Mouse (Mus musculus) embryonic facial prominence, embryonic 14.5 days (tissue): ENCODE results near the gene Rnf144a. TPM values are rescaled to one million over a fixed set of nuclear protein-coding genes. Genes with fewer than 3 reads are reported as not detected.
"Not testable (repeated sequence)": the region's sequence is repeated elsewhere in the genome, so short reads cannot be mapped to it uniquely, and the experiment has no call there.

Experiments used
- ATAC-seq: fragments of 200-750 bp; cut with Nextera tagmentation; 2 replicates; pipeline ENCODE4 v1.8.0; 2017; ENCODE audit warnings: low read depth, moderate number of reproducible peaks, moderate TSS enrichment
- DNase-seq: peaks from one replicate; pipeline ENCODE4 v3.0.0-alpha.2; 2015; ENCODE audit warnings: low spot score
- H3K27ac ChIP-seq: fragments of 300-500 bp; sonication (generic); replicated peaks from 2 replicates; pipeline ENCODE4 v1.5.1; 2014; ENCODE audit warnings: low read depth, mild to moderate bottlenecking, low read length, moderate library complexity
- H3K27me3 ChIP-seq: fragments of 300-500 bp; sonication (generic); replicated peaks from 2 replicates; pipeline ENCODE4 v1.6.1; 2014; ENCODE audit warnings: low read length; ENCODE audit not compliant: control insufficient read depth, insufficient read depth
- H3K36me3 ChIP-seq: fragments of 300-500 bp; sonication (generic); 2 replicates; pipeline ENCODE4 v1.6.1; 2014; ENCODE audit warnings: low read length, mixed read lengths; ENCODE audit not compliant: control insufficient read depth, insufficient read depth
- H3K4me1 ChIP-seq: fragments of 300-500 bp; sonication (generic); 2 replicates; pipeline ENCODE4 v1.6.1; 2014; ENCODE audit warnings: antibody characterized with exemption, low read length; ENCODE audit not compliant: control insufficient read depth, insufficient read depth
- H3K4me2 ChIP-seq: fragments of 300-500 bp; sonication (generic); 2 replicates; pipeline ENCODE4 v1.6.1; 2014; ENCODE audit warnings: low read depth, mild to moderate bottlenecking, low read length, moderate library complexity, mixed read lengths
- H3K4me3 ChIP-seq: fragments of 300-500 bp; sonication (generic); 2 replicates; pipeline ENCODE4 v1.5.1; 2014; ENCODE audit warnings: low read depth, mild to moderate bottlenecking, low read length
- H3K9ac ChIP-seq: fragments of 300-500 bp; sonication (generic); 2 replicates; pipeline ENCODE4 v1.6.1; 2014; ENCODE audit warnings: low read depth, mild to moderate bottlenecking, low read length, moderate library complexity, mixed read lengths
- H3K9me3 ChIP-seq: fragments of 300-500 bp; sonication (generic); 2 replicates; pipeline ENCODE4 v1.6.1; 2016; ENCODE audit warnings: low read length; ENCODE audit not compliant: control insufficient read depth
- WGBS: fragments of 180-500 bp; shearing (Covaris S2); extraction: QIAGEN DNeasy Blood & Tissue Kit; methylation state at CpG from one replicate; pipeline ENCODE4 v1.1.7; 2014; 5-methylcytosine and 5-hydroxymethylcytosine counted together
- polyA plus RNA-seq: library from polyadenylated mRNA; unstranded; fragments of >200 nt; fragmentation: Nextera tagmentation; extraction: Ambion mirVana; gene quantifications from 2 replicates; pipeline ENCODE4 v1.2.1, GENCODE M21; 2014

Gene Rnf144a
- polyA plus RNA-seq, 1 experiment from 2014 or later: 24.8 TPM

DNA sequence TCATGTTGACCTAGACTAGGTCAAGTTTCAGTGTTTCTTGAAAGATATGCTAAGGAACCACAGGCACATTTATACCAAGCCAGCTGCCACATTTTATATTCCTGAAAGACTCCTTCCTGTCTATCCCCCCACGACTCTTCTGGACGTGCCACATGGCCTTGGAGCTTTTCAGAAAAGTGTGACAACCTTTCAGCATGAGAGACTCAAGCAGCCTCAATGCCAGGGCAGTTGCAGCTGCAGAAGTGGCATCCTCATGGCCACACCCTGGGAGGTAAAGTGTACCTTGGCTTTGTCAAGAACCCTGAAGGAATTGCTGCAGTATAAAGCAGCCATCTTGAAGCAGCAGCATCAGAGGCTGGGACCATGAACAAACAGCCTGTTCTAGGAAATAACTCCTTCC lies 29.5 kb upstream of the Rnf144a start:
- H3K4me1 ChIP-seq: no peaks in the 10 kb centered on the region
- no peak for DNase-seq
- 91% methylated on average over 2 of the region's 2 CpGs for WGBS
- no peak overlapping the region for H3K9ac ChIP-seq
- no peak for ATAC-seq
- H3K27ac ChIP-seq: no peak overlapping the region
- no peak overlapping the region for H3K4me3 ChIP-seq
- H3K4me2 ChIP-seq: no peak overlapping the region
- H3K36me3 ChIP-seq: no peaks in the 10 kb centered on the region
- H3K9me3 ChIP-seq: no peaks in the 10 kb centered on the region
- H3K27me3 ChIP-seq: no peaks in the 10 kb centered on the region

DNA sequence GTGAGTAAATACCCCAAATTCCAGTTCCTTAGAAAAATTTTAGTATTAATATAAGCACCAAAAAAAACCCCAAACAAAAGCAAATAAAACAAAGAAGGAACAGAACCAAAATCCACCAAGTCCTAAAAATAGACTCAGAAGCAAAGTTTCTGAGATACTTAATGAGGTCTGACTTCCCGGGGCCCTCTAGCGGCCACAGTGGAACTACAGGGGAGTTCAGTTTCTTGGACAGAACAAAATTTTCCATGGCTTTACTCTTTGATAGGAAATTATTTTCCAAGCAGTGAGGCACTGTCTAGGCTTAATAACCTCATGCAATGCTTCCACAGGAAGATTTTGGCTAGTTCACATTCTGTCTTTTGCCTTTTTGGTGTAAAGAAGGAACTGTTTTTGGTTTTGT lies 29.0 kb upstream of the Rnf144a start:
- ATAC-seq (no peak), DNase-seq (peak; percentile 82)
- 2% methylated on average over 2 of the region's 2 CpGs for WGBS
- Histone ChIP-seq H3K4me3 (no peak overlapping the region), H3K27me3 (no peaks in the 10 kb centered on the region), H3K9me3 (no peaks in the 10 kb centered on the region), H3K4me1 (no peaks in the 10 kb centered on the region), H3K9ac (no peak overlapping the region), H3K4me2 (no peak overlapping the region), H3K27ac (no peak overlapping the region), H3K36me3 (no peaks in the 10 kb centered on the region)

GRCm38 (mm10) chr12:26439366-26439765 lies 24.3 kb upstream of the Rnf144a start:
- WGBS: 35% methylated on average over 3 of the region's 3 CpGs
- Histone ChIP-seq H3K9ac (no peak overlapping the region), H3K4me1 (no peaks in the 10 kb centered on the region), H3K36me3 (no peaks in the 10 kb centered on the region), H3K27me3 (no peaks in the 10 kb centered on the region), H3K27ac (no peak overlapping the region), H3K9me3 (no peaks in the 10 kb centered on the region), H3K4me3 (no peak overlapping the region), H3K4me2 (no peak overlapping the region)
- ATAC-seq (no peak), DNase-seq (peak; percentile 37)

DNA sequence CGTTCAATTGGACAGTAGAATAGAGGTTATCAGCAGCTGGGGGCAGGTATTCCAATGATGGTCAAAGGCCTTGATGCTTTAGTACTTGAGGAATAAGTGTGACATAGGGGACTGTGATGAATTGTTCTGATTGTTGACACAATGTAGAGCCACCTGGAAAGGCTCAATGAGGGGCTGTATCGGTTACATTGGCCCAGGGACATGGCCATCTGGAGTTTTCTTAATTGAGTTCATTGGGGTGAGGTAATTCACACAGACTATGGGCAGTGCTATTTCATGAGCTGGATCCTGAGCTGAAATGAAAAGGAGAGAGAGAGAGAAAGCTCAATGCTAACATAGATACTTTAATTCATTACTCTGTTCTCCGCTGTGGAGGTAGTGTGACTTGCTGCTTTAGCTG lies 22.9 kb upstream of the Rnf144a start:
- Histone ChIP-seq H3K4me2 (no peak overlapping the region), H3K9ac (no peak overlapping the region), H3K27ac (no peak overlapping the region), H3K4me1 (no peaks in the 10 kb centered on the region), H3K27me3 (no peaks in the 10 kb centered on the region), H3K9me3 (no peaks in the 10 kb centered on the region), H3K36me3 (no peaks in the 10 kb centered on the region), H3K4me3 (no peak overlapping the region)
- 72% methylated on average over 3 of the region's 3 CpGs for WGBS
- DNase-seq (peak; percentile 46), ATAC-seq (peak; percentile 79; the same call in 1 of the 2 replicates)

- 71% methylated on average over 4 of the region's 4 CpGs for WGBS
- ATAC-seq: no peak
- DNase-seq: peak; percentile 51
Observed at GRCm38 (mm10) chr12:26436334-26436733, 21.3 kb upstream of the Rnf144a start.

GRCm38 (mm10) chr12:26428771-26429170 lies 13.7 kb upstream of the Rnf144a start:
- H3K4me1 ChIP-seq, H3K27ac ChIP-seq, H3K9ac ChIP-seq, H3K9me3 ChIP-seq, DNase-seq, H3K36me3 ChIP-seq, H3K4me3 ChIP-seq, ATAC-seq, H3K4me2 ChIP-seq, H3K27me3 ChIP-seq: not testable (repeated sequence)
- WGBS: 96% methylated on average over 2 of the region's 2 CpGs

More at GRCm38 (mm10) chr12:26436334-26436733, 21.3 kb upstream of the Rnf144a start:
- Histone ChIP-seq H3K9ac (no peak overlapping the region), H3K9me3 (no peaks in the 10 kb centered on the region), H3K36me3 (no peaks in the 10 kb centered on the region), H3K4me3 (no peak overlapping the region), H3K4me2 (no peak overlapping the region), H3K4me1 (no peaks in the 10 kb centered on the region), H3K27ac (no peak overlapping the region), H3K27me3 (no peaks in the 10 kb centered on the region)

- Histone ChIP-seq H3K4me3 (no peak overlapping the region), H3K4me1 (no peaks in the 10 kb centered on the region), H3K27ac (no peak overlapping the region), H3K4me2 (no peak overlapping the region), H3K36me3 (no peaks in the 10 kb centered on the region), H3K9me3 (no peaks in the 10 kb centered on the region), H3K9ac (no peak overlapping the region), H3K27me3 (no peaks in the 10 kb centered on the region)
- DNase-seq (no peak), ATAC-seq (no peak)
- 92% methylated on average over 2 of the region's 2 CpGs for WGBS
Observed at GRCm38 (mm10) chr12:26424841-26425240, 9.8 kb upstream of the Rnf144a start.

DNA sequence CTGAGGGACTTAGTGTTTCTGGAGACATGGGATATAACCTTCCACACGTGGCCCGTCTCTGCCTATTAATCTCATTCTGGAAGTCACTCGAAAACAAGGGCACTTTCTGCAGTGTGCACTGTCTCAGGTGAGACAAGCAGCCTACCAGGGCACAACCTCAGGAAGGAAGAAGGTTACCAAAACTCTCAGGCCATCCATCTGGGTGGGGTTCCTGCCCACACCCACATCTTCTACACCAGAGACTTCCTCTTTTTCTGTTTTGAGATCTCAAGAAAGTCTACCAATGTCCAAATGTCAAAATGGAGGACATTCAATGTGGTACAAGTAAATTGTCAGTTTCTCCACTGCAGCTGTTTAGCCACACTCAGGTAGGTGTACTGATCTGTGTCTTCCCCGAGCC lies 3.3 kb upstream of the Rnf144a start:
- no peak for ATAC-seq

GRCm38 (mm10) chr12:26416636-26417295 lies 1.7 kb upstream of the Rnf144a start:
- Histone ChIP-seq H3K27ac (no peak overlapping the region), H3K36me3 (no peaks in the 10 kb centered on the region), H3K27me3 (no peaks in the 10 kb centered on the region), H3K9me3 (no peaks in the 10 kb centered on the region), H3K9ac (no peak overlapping the region), H3K4me3 (no peak overlapping the region), H3K4me2 (no peak overlapping the region), H3K4me1 (peaks cover 24% of the 10 kb centered on the region)
- no peak for DNase-seq
- no peak for ATAC-seq
- 63% methylated on average over 7 of the region's 7 CpGs for WGBS

More for the DNA sequence above, 3.3 kb upstream of the Rnf144a start:
- Histone ChIP-seq H3K4me3 (no peak overlapping the region), H3K4me1 (peaks cover 10% of the 10 kb centered on the region), H3K9ac (no peak overlapping the region), H3K4me2 (no peak overlapping the region), H3K27ac (no peak overlapping the region), H3K36me3 (no peaks in the 10 kb centered on the region), H3K27me3 (no peaks in the 10 kb centered on the region), H3K9me3 (no peaks in the 10 kb centered on the region)
- 80% methylated on average over 4 of the region's 4 CpGs for WGBS
- no peak for DNase-seq
